Mouse (Mus musculus) embryonic facial prominence, embryonic 11.5 days (tissue): Measurements from ENCODE around the gene Exoc2. TPM values are rescaled to one million over a fixed set of nuclear protein-coding genes. Genes with fewer than 3 reads are reported as not detected.

Experiments used
- ATAC-seq: fragments of 200-750 bp; cut with Nextera tagmentation; replicated peaks from 2 replicates; pipeline ENCODE4 v1.8.0; 2017; ENCODE audit warnings: low read depth; ENCODE audit not compliant: insufficient number of reproducible peaks, low FRiP score, low TSS enrichment
- DNase-seq: peaks from one replicate; pipeline ENCODE4 v3.0.0-alpha.2; 2015; ENCODE audit warnings: low spot score
- H3K27ac ChIP-seq: fragments of 300-500 bp; sonication (generic); replicated peaks from 2 replicates; pipeline ENCODE4 v1.5.1; 2014; ENCODE audit warnings: mild to moderate bottlenecking, low read depth, low read length, control low read depth
- H3K27me3 ChIP-seq: fragments of 300-500 bp; sonication (generic); 2 replicates; pipeline ENCODE4 v1.6.1; 2014; ENCODE audit warnings: mild to moderate bottlenecking, low read length, moderate library complexity, mixed read lengths; ENCODE audit not compliant: control insufficient read depth, insufficient read depth
- H3K36me3 ChIP-seq: fragments of 300-500 bp; sonication (generic); replicated peaks from 2 replicates; pipeline ENCODE4 v1.6.1; 2014; ENCODE audit warnings: low read depth, mild to moderate bottlenecking, low read length, moderate library complexity, mixed read lengths; ENCODE audit not compliant: control insufficient read depth, insufficient read depth
- H3K4me1 ChIP-seq: fragments of 300-500 bp; sonication (generic); 2 replicates; pipeline ENCODE4 v1.6.1; 2014; ENCODE audit warnings: low read length, mixed read lengths; ENCODE audit not compliant: control insufficient read depth, insufficient read depth
- H3K4me2 ChIP-seq: fragments of 300-500 bp; sonication (generic); 2 replicates; pipeline ENCODE4 v1.6.1; 2014; ENCODE audit warnings: low read depth, mild to moderate bottlenecking, control low read depth, low read length, moderate library complexity
- H3K4me3 ChIP-seq: fragments of 300-500 bp; sonication (generic); 2 replicates; pipeline ENCODE4 v1.5.1; 2014; ENCODE audit warnings: low read depth, low read length, control low read depth
- H3K9ac ChIP-seq: fragments of 300-500 bp; sonication (generic); replicated peaks from 2 replicates; pipeline ENCODE4 v1.6.1; 2014; ENCODE audit warnings: mild to moderate bottlenecking, control low read depth, low read length
- H3K9me3 ChIP-seq: fragments of 300-500 bp; sonication (generic); replicated peaks from 2 replicates; pipeline ENCODE4 v1.6.1; 2016; ENCODE audit warnings: mild to moderate bottlenecking, low read length, inconsistent platforms, mixed read lengths; ENCODE audit not compliant: control insufficient read depth
- WGBS: fragments of 180-500 bp; shearing (Covaris S2); extraction: QIAGEN DNeasy Blood & Tissue Kit; methylation state at CpG from one replicate; pipeline ENCODE4 v1.1.7; 2014; 5-methylcytosine and 5-hydroxymethylcytosine counted together
- polyA plus RNA-seq: library from polyadenylated mRNA; unstranded; fragments of >200 nt; fragmentation: Nextera tagmentation; extraction: Ambion mirVana; gene quantifications from 2 replicates; pipeline ENCODE4 v1.2.1, GENCODE M21; 2014

Exoc2 gene
- polyA plus RNA-seq, 1 experiment from 2014 or later: 43.8 TPM

- WGBS: 13% methylated on average over 4 of the region's 4 CpGs
- peaks cover 4% of the 10 kb centered on the region; the same call in 1 of the 2 replicates for H3K4me1 ChIP-seq
- no peaks in the 10 kb centered on the region for H3K27me3 ChIP-seq
- H3K4me2 ChIP-seq: no peak overlapping the region
- no peaks in the 10 kb centered on the region for H3K9me3 ChIP-seq
- H3K27ac ChIP-seq: no peak overlapping the region
- no peak overlapping the region for H3K4me3 ChIP-seq
- no peaks in the 10 kb centered on the region for H3K36me3 ChIP-seq
- ATAC-seq (peak; percentile 72), DNase-seq (peak; percentile 67)
- H3K9ac ChIP-seq: no peak overlapping the region; the same call in 1 of the 2 replicates
Measured at GRCm38 (mm10) chr13:30913028-30913427, 60.9 kb downstream of the Exoc2 start.

- Histone ChIP-seq H3K9ac (no peak overlapping the region), H3K9me3 (no peaks in the 10 kb centered on the region), H3K4me2 (no peak overlapping the region), H3K36me3 (no peaks in the 10 kb centered on the region), H3K27me3 (no peaks in the 10 kb centered on the region), H3K4me3 (no peak overlapping the region), H3K4me1 (peaks cover 4% of the 10 kb centered on the region; the same call in 1 of the 2 replicates), H3K27ac (no peak overlapping the region)
- ATAC-seq (no peak), DNase-seq (no peak)
- 59% methylated on average over 5 of the region's 5 CpGs for WGBS
Measured at GRCm38 (mm10) chr13:30911931-30912625, 61.8 kb downstream of the Exoc2 start.

GRCm38 (mm10) chr13:30910889-30911288, 63.0 kb downstream of the Exoc2 start:
- no peak overlapping the region for H3K27ac ChIP-seq

GRCm38 (mm10) chr13:30902286-30902685, 71.6 kb downstream of the Exoc2 start:
- Histone ChIP-seq H3K9me3 (no peaks in the 10 kb centered on the region), H3K27me3 (no peaks in the 10 kb centered on the region), H3K4me3 (no peak overlapping the region), H3K9ac (no peak overlapping the region), H3K4me1 (no peaks in the 10 kb centered on the region), H3K4me2 (no peak overlapping the region), H3K27ac (no peak overlapping the region), H3K36me3 (no peaks in the 10 kb centered on the region)
- WGBS: 32% methylated on average over 2 of the region's 2 CpGs
- ATAC-seq: no peak
- no peak for DNase-seq

More at GRCm38 (mm10) chr13:30910889-30911288, 63.0 kb downstream of the Exoc2 start:
- no peak overlapping the region for H3K9ac ChIP-seq
- H3K4me2 ChIP-seq: no peak overlapping the region
- no peaks in the 10 kb centered on the region for H3K27me3 ChIP-seq
- peaks cover 4% of the 10 kb centered on the region; the same call in 1 of the 2 replicates for H3K4me1 ChIP-seq
- H3K9me3 ChIP-seq: no peaks in the 10 kb centered on the region
- no peak overlapping the region for H3K4me3 ChIP-seq
- DNase-seq (no peak), ATAC-seq (no peak)
- H3K36me3 ChIP-seq: no peaks in the 10 kb centered on the region
- WGBS: 68% methylated on average over 5 of the region's 5 CpGs

GRCm38 (mm10) chr13:30901387-30902041, 72.4 kb downstream of the Exoc2 start:
- Histone ChIP-seq H3K9ac (no peak overlapping the region), H3K36me3 (no peaks in the 10 kb centered on the region), H3K4me1 (no peaks in the 10 kb centered on the region), H3K4me3 (no peak overlapping the region), H3K27me3 (no peaks in the 10 kb centered on the region), H3K4me2 (no peak overlapping the region), H3K27ac (no peak overlapping the region), H3K9me3 (no peaks in the 10 kb centered on the region)
- DNase-seq (peak; percentile 56), ATAC-seq (no peak)
- 86% methylated on average over 7 of the region's 7 CpGs for WGBS

GRCm38 (mm10) chr13:30894015-30894634, 79.8 kb downstream of the Exoc2 start:
- H3K4me2 ChIP-seq: no peak overlapping the region
- H3K27ac ChIP-seq: no peak overlapping the region
- WGBS: 63% methylated on average over 6 of the region's 6 CpGs
- H3K36me3 ChIP-seq: no peaks in the 10 kb centered on the region
- H3K4me3 ChIP-seq: no peak overlapping the region
- no peak overlapping the region for H3K9ac ChIP-seq
- no peak for DNase-seq
- H3K4me1 ChIP-seq: no peaks in the 10 kb centered on the region
- ATAC-seq: no peak
- H3K27me3 ChIP-seq: no peaks in the 10 kb centered on the region
- no peaks in the 10 kb centered on the region for H3K9me3 ChIP-seq

GRCm38 (mm10) chr13:30892315-30892714, 81.6 kb downstream of the Exoc2 start:
- Histone ChIP-seq H3K27ac (no peak overlapping the region), H3K4me1 (no peaks in the 10 kb centered on the region), H3K27me3 (no peaks in the 10 kb centered on the region), H3K36me3 (no peaks in the 10 kb centered on the region), H3K9me3 (no peaks in the 10 kb centered on the region), H3K9ac (no peak overlapping the region), H3K4me3 (no peak overlapping the region), H3K4me2 (no peak overlapping the region)
- no peak for ATAC-seq
- WGBS: 72% methylated on average over 4 of the region's 4 CpGs
- no peak for DNase-seq

GRCm38 (mm10) chr13:30891223-30891622, 82.7 kb downstream of the Exoc2 start:
- no peak overlapping the region for H3K4me2 ChIP-seq
- H3K4me3 ChIP-seq: no peak overlapping the region
- ATAC-seq (no peak), DNase-seq (peak; percentile 47)
- H3K9me3 ChIP-seq: no peaks in the 10 kb centered on the region
- H3K9ac ChIP-seq: no peak overlapping the region
- H3K36me3 ChIP-seq: no peaks in the 10 kb centered on the region
- no peaks in the 10 kb centered on the region for H3K27me3 ChIP-seq
- no peaks in the 10 kb centered on the region for H3K4me1 ChIP-seq
- WGBS: 40% methylated on average over 5 of the region's 5 CpGs
- no peak overlapping the region for H3K27ac ChIP-seq
